Mouse (Mus musculus) embryonic facial prominence, embryonic 11.5 days (tissue): ENCODE results near the gene Disp2. TPM values are rescaled to one million over a fixed set of nuclear protein-coding genes. Genes with fewer than 3 reads are reported as not detected.
A peak's percentile ranks its signal among the peaks of the same experiment; 100 is the strongest.

ENCODE experiments used
- ATAC-seq: fragments of 200-750 bp; cut with Nextera tagmentation; replicated peaks from 2 replicates; pipeline ENCODE4 v1.8.0; 2017; ENCODE audit warnings: low read depth; ENCODE audit not compliant: insufficient number of reproducible peaks, low FRiP score, low TSS enrichment
- DNase-seq: peaks from one replicate; pipeline ENCODE4 v3.0.0-alpha.2; 2015; ENCODE audit warnings: low spot score
- H3K27ac ChIP-seq: fragments of 300-500 bp; sonication (generic); replicated peaks from 2 replicates; pipeline ENCODE4 v1.5.1; 2014; ENCODE audit warnings: mild to moderate bottlenecking, low read depth, low read length, control low read depth
- H3K27me3 ChIP-seq: fragments of 300-500 bp; sonication (generic); 2 replicates; pipeline ENCODE4 v1.6.1; 2014; ENCODE audit warnings: mild to moderate bottlenecking, low read length, moderate library complexity, mixed read lengths; ENCODE audit not compliant: control insufficient read depth, insufficient read depth
- H3K36me3 ChIP-seq: fragments of 300-500 bp; sonication (generic); replicated peaks from 2 replicates; pipeline ENCODE4 v1.6.1; 2014; ENCODE audit warnings: low read depth, mild to moderate bottlenecking, low read length, moderate library complexity, mixed read lengths; ENCODE audit not compliant: control insufficient read depth, insufficient read depth
- H3K4me1 ChIP-seq: fragments of 300-500 bp; sonication (generic); 2 replicates; pipeline ENCODE4 v1.6.1; 2014; ENCODE audit warnings: low read length, mixed read lengths; ENCODE audit not compliant: control insufficient read depth, insufficient read depth
- H3K4me2 ChIP-seq: fragments of 300-500 bp; sonication (generic); 2 replicates; pipeline ENCODE4 v1.6.1; 2014; ENCODE audit warnings: low read depth, mild to moderate bottlenecking, control low read depth, low read length, moderate library complexity
- H3K4me3 ChIP-seq: fragments of 300-500 bp; sonication (generic); 2 replicates; pipeline ENCODE4 v1.5.1; 2014; ENCODE audit warnings: low read depth, low read length, control low read depth
- H3K9ac ChIP-seq: fragments of 300-500 bp; sonication (generic); replicated peaks from 2 replicates; pipeline ENCODE4 v1.6.1; 2014; ENCODE audit warnings: mild to moderate bottlenecking, control low read depth, low read length
- H3K9me3 ChIP-seq: fragments of 300-500 bp; sonication (generic); replicated peaks from 2 replicates; pipeline ENCODE4 v1.6.1; 2016; ENCODE audit warnings: mild to moderate bottlenecking, low read length, inconsistent platforms, mixed read lengths; ENCODE audit not compliant: control insufficient read depth
- WGBS: fragments of 180-500 bp; shearing (Covaris S2); extraction: QIAGEN DNeasy Blood & Tissue Kit; methylation state at CpG from one replicate; pipeline ENCODE4 v1.1.7; 2014; 5-methylcytosine and 5-hydroxymethylcytosine counted together
- polyA plus RNA-seq: library from polyadenylated mRNA; unstranded; fragments of >200 nt; fragmentation: Nextera tagmentation; extraction: Ambion mirVana; gene quantifications from 2 replicates; pipeline ENCODE4 v1.2.1, GENCODE M21; 2014

Disp2 gene
- polyA plus RNA-seq, 1 experiment from 2014 or later, result 1.5 TPM

- 57% methylated on average over 5 of the region's 5 CpGs for WGBS
- Histone ChIP-seq H3K36me3 (no peaks in the 10 kb centered on the region), H3K4me3 (no peak overlapping the region), H3K4me2 (no peak overlapping the region), H3K27me3 (no peaks in the 10 kb centered on the region), H3K4me1 (no peaks in the 10 kb centered on the region), H3K9ac (no peak overlapping the region), H3K27ac (no peak overlapping the region), H3K9me3 (no peaks in the 10 kb centered on the region)
- ATAC-seq, result no peak
- no peak for DNase-seq
These were observed 3.6 kb downstream of the Disp2 start for GRCm38 (mm10) chr2:118783093-118783492.

- 85% methylated on average over 7 of the region's 7 CpGs for WGBS
- no peaks in the 10 kb centered on the region for H3K4me1 ChIP-seq
- no peaks in the 10 kb centered on the region for H3K27me3 ChIP-seq
- H3K9ac ChIP-seq, result no peak overlapping the region
- no peaks in the 10 kb centered on the region for H3K9me3 ChIP-seq
- ATAC-seq, result no peak
- no peaks in the 10 kb centered on the region for H3K36me3 ChIP-seq
- H3K4me2 ChIP-seq, result no peak overlapping the region
- H3K27ac ChIP-seq, result no peak overlapping the region
- DNase-seq, result no peak
- H3K4me3 ChIP-seq, result no peak overlapping the region
These were observed 4.1 kb downstream of the Disp2 start for GRCm38 (mm10) chr2:118783663-118784062.

DNA sequence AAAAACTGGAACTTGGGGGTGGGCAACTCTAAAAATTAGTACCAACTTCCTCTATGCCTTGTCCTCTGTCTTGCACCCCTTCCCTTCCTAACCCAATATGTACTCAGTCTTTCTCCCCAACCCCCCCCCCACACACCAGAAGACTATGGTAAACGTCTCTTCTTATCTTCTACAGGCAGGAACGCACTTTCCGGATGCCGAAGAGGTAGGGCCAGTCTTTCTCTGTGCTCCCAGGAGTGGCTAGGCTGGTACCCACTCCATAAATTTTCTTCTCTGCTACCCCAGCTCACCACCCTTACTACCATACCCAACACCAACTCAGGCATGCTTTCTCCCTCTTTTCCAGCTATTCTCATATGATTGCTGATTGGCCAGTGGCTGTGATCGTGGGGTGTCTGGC is 7.0 kb downstream of the Disp2 start:
- WGBS, result 86% methylated on average over 5 of the region's 5 CpGs
- no peak overlapping the region for H3K27ac ChIP-seq
- no peaks in the 10 kb centered on the region for H3K36me3 ChIP-seq
- no peaks in the 10 kb centered on the region for H3K9me3 ChIP-seq
- H3K9ac ChIP-seq, result no peak overlapping the region
- H3K4me3 ChIP-seq, result no peak overlapping the region
- DNase-seq (no peak), ATAC-seq (no peak)
- H3K4me2 ChIP-seq, result no peak overlapping the region
- H3K27me3 ChIP-seq, result no peaks in the 10 kb centered on the region
- no peaks in the 10 kb centered on the region for H3K4me1 ChIP-seq

DNA sequence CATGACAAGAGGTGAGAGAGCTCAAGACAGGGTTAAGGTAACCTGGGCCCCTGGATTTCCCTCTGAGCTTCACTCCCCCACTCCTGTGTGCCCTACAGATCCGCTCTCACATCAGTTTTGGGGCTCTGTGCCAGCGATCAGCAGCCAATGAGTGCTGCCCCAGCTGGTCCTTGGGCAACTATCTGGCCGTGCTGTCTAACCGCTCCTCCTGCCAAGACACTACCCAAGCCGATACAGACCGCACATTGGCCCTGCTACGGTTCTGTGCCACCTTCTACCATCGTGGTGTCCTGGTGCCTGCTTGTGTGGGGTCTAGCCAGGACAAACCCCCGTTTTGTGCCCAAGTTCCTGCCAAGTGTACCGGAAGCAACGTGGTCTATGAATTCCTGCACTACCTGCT is 10.0 kb downstream of the Disp2 start:
- Histone ChIP-seq H3K9me3 (no peaks in the 10 kb centered on the region), H3K4me2 (no peak overlapping the region), H3K27ac (no peak overlapping the region), H3K4me1 (no peaks in the 10 kb centered on the region), H3K36me3 (no peaks in the 10 kb centered on the region), H3K9ac (no peak overlapping the region), H3K27me3 (no peaks in the 10 kb centered on the region), H3K4me3 (no peak overlapping the region)
- ATAC-seq (no peak), DNase-seq (no peak)
- WGBS, result 90% methylated on average over 11 of the region's 11 CpGs

DNA sequence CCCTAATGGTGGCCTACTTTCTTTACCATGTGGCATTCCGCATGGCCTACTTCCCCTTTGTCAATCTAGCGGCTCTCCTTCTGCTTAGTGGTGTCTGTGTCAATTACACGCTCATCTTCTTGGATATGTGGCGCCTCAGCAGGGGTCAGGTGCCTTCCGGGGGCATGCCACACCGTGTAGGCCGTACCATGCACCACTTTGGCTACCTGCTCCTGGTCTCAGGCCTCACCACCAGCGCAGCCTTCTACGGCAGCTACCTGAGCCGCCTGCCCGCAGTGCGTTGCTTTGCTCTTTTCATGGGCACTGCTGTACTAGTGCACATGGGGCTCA is 10.7 kb downstream of the Disp2 start:
- Histone ChIP-seq H3K4me1 (no peaks in the 10 kb centered on the region), H3K4me3 (no peak overlapping the region), H3K9me3 (no peaks in the 10 kb centered on the region), H3K27ac (no peak overlapping the region), H3K4me2 (peak overlapping the region; percentile 7; the same call in 1 of the 2 replicates), H3K27me3 (no peaks in the 10 kb centered on the region), H3K9ac (no peak overlapping the region), H3K36me3 (no peaks in the 10 kb centered on the region)
- ATAC-seq, result no peak; the same call in 1 of the 2 replicates
- 53% methylated on average over 12 of the region's 12 CpGs for WGBS
- DNase-seq, result no peak

- 27% methylated on average over 44 of the region's 44 CpGs for WGBS
- H3K4me3 ChIP-seq, result no peak overlapping the region
These were observed 11.3 kb downstream of the Disp2 start for GRCm38 (mm10) chr2:118790551-118791525.

GRCm38 (mm10) chr2:118791591-118792258 is 12.2 kb downstream of the Disp2 start:
- Histone ChIP-seq H3K36me3 (no peaks in the 10 kb centered on the region), H3K9me3 (no peaks in the 10 kb centered on the region), H3K9ac (no peak overlapping the region), H3K4me3 (no peak overlapping the region), H3K27me3 (no peaks in the 10 kb centered on the region), H3K4me1 (no peaks in the 10 kb centered on the region), H3K4me2 (no peak overlapping the region), H3K27ac (no peak overlapping the region)
- WGBS, result 94% methylated on average over 26 of the region's 26 CpGs
- ATAC-seq (no peak), DNase-seq (no peak)

More at GRCm38 (mm10) chr2:118790551-118791525, 11.3 kb downstream of the Disp2 start:
- peak overlapping the region; percentile 7; the same call in 1 of the 2 replicates for H3K4me2 ChIP-seq
- DNase-seq (peak; percentile 73), ATAC-seq (peak; percentile 31; the same call in 1 of the 2 replicates)
- no peak overlapping the region for H3K27ac ChIP-seq
- H3K9ac ChIP-seq, result no peak overlapping the region
- H3K4me1 ChIP-seq, result no peaks in the 10 kb centered on the region
- H3K36me3 ChIP-seq, result no peaks in the 10 kb centered on the region
- H3K9me3 ChIP-seq, result no peaks in the 10 kb centered on the region
- H3K27me3 ChIP-seq, result no peaks in the 10 kb centered on the region

DNA sequence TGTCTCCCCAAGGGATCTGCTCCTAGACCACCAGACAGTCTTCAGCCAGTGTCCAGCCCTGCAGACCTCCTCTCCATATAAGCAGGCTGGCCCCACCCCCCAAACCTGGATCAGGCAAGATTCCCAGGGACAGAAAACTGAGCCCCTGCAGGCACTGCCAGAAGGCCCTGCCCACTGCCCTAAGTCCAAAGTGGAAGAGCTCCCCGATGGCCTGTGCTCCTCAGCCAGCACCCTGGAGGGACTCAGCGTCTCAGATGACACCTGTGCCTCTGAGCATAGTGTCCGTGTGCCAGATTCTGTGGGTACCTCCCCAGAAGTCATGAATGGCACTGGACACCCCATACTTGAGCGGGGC is 12.7 kb downstream of the Disp2 start:
- H3K9me3 ChIP-seq, result no peaks in the 10 kb centered on the region
- H3K4me3 ChIP-seq, result no peak overlapping the region
- DNase-seq (no peak), ATAC-seq (no peak)
- H3K4me1 ChIP-seq, result no peaks in the 10 kb centered on the region
- H3K9ac ChIP-seq, result no peak overlapping the region
- H3K27ac ChIP-seq, result no peak overlapping the region
- WGBS, result 69% methylated on average over 4 of the region's 4 CpGs
- no peak overlapping the region for H3K4me2 ChIP-seq
- H3K36me3 ChIP-seq, result no peaks in the 10 kb centered on the region
- H3K27me3 ChIP-seq, result no peaks in the 10 kb centered on the region
